Mouse (Mus musculus) heart, embryonic 14.5 days (tissue): ENCODE data around the gene Krt31. TPM values are rescaled to one million over a fixed set of nuclear protein-coding genes. Genes with fewer than 3 reads are reported as not detected.

Source experiments
- ATAC-seq: fragments of 200-750 bp; cut with Nextera tagmentation; 2 replicates; pipeline ENCODE4 v1.8.0; 2017; ENCODE audit warnings: low read depth, moderate TSS enrichment; ENCODE audit not compliant: insufficient number of reproducible peaks, insufficient read depth, low FRiP score
- H3K27ac ChIP-seq, 2 experiments: fragments of 200-500 bp in 1 of 2; fragments of 300-500 bp in 1 of 2; sonication (generic) in 1 of 2; replicated peaks in 1 of 2; 2 replicates each; pipeline ENCODE4 v1.5.1; 2012 to 2014; ENCODE audit warnings: low read depth in 2 of 2, low read length in 2 of 2, control low read depth in 1 of 2, mild to moderate bottlenecking in 1 of 2, mixed read lengths in 1 of 2; ENCODE audit not compliant: control insufficient read depth in 1 of 2, insufficient read depth in 1 of 2
- H3K27me3 ChIP-seq: fragments of 300-500 bp; sonication (generic); 2 replicates; pipeline ENCODE4 v1.6.1; 2014; ENCODE audit warnings: mild to moderate bottlenecking, low read length, control low read depth; ENCODE audit not compliant: control insufficient read depth, insufficient read depth
- H3K36me3 ChIP-seq: fragments of 300-500 bp; sonication (generic); 2 replicates; pipeline ENCODE4 v1.6.1; 2014; ENCODE audit warnings: mild to moderate bottlenecking, control low read depth, low read length, mixed read lengths; ENCODE audit not compliant: control insufficient read depth, insufficient read depth
- H3K4me1 ChIP-seq, 2 experiments: fragments of 200-500 bp in 1 of 2; fragments of 300-500 bp in 1 of 2; sonication (generic) in 1 of 2; 2 replicates each; pipeline ENCODE4 v1.6.1; 2012 to 2014; ENCODE audit warnings: low read length in 2 of 2, control low read depth in 1 of 2, mixed read lengths in 1 of 2; ENCODE audit not compliant: control insufficient read depth in 2 of 2, insufficient read depth in 2 of 2
- H3K4me2 ChIP-seq: fragments of 300-500 bp; sonication (generic); 2 replicates; pipeline ENCODE4 v1.6.1; 2014; ENCODE audit warnings: mild to moderate bottlenecking, low read length
- H3K4me3 ChIP-seq, 2 experiments: fragments of 200-500 bp in 1 of 2; fragments of 300-500 bp in 1 of 2; sonication (generic) in 1 of 2; 2 replicates each; pipeline ENCODE4 v1.5.1; 2012 to 2014; ENCODE audit warnings: low read length in 2 of 2, mild to moderate bottlenecking in 2 of 2, control low read depth in 1 of 2, low read depth in 1 of 2, moderate library complexity in 1 of 2; ENCODE audit not compliant: control insufficient read depth in 1 of 2, insufficient read depth in 1 of 2
- H3K9ac ChIP-seq: fragments of 300-500 bp; sonication (generic); 2 replicates; pipeline ENCODE4 v1.6.1; 2014; ENCODE audit warnings: mild to moderate bottlenecking, low read length
- H3K9me3 ChIP-seq: fragments of 300-500 bp; sonication (generic); 2 replicates; pipeline ENCODE4 v1.6.1; 2016; ENCODE audit warnings: low read length, control low read depth; ENCODE audit not compliant: control insufficient read depth
- WGBS: fragments of 180-500 bp; shearing (Covaris S2); extraction: QIAGEN DNeasy Blood & Tissue Kit; methylation state at CpG from one replicate; pipeline ENCODE4 v1.1.7; 2014; 5-methylcytosine and 5-hydroxymethylcytosine counted together
- polyA plus RNA-seq: library from polyadenylated mRNA; unstranded; fragments of >200 nt; fragmentation: Nextera tagmentation; extraction: Ambion mirVana; gene quantifications from 2 replicates; pipeline ENCODE4 v1.2.1, GENCODE M21; 2014

The Krt31 gene
- not detected in 2 replicates for polyA plus RNA-seq

DNA sequence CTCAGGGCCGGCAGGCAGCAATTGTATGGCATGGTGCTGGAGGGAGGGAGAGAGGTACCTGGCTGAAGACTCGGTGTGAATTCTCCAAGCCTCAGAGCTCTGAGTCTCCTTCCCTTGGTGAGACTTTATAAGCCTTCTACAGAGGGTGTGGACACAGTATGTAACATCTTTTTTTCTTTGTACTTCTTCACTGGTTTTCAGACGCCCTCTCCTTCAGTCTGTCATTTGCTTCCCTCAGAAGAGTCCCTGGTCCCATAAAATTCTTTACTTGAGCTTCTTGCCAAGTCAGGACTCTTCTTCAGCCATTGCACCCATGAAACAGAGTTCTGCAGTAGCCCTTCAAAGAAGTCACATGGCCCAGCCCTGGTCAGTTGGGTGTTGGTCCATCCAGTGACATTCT, at the start of gene Krt31:
Krt31 (minus strand) TSS at position 101 of the 400 bp plus-strand sequence.
- ATAC-seq = no peak
- Histone ChIP-seq H3K9ac (no peak within 1 kb of the TSS), H3K36me3 (no peaks in the 10 kb centered on the region), H3K9me3 (no peaks in the 10 kb centered on the region), H3K4me2 (no peak within 1 kb of the TSS), H3K4me1 (peaks cover 6 to 8% of the 10 kb centered on the region in 2 experiments; a peak in 2 of 4 replicates), H3K27ac (no peak within 1 kb of the TSS), H3K27me3 (no peaks in the 10 kb centered on the region), H3K4me3 (no peak within 1 kb of the TSS)
- whole genome bisulfite sequencing = 77% methylated on average over 3 of the region's 3 CpGs

DNA sequence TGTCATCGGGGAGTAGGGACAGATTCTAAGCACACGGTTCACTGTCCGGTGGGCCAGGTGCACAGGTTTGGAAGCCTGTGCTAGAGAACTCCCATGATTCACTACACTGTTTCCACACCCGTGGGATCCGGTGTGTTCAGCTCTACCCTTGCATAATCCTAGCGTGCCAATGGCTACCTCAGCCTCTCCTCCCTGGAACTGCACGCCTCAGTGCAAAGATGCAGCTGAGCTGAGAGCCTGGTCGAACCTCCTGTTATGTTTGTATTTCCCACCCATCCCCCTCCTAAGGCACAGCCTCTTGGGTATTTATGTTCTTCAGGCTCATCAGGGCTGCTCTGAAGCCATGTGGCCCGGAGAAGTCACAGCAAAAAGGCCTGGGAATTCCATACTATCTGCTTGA, 47.5 kb upstream of the Krt31 start:
- Histone ChIP-seq H3K27ac (no peak overlapping the region), H3K27me3 (no peaks in the 10 kb centered on the region), H3K4me2 (no peak overlapping the region), H3K9me3 (no peaks in the 10 kb centered on the region), H3K9ac (no peak overlapping the region), H3K4me1 (no peaks in the 10 kb centered on the region), H3K36me3 (no peaks in the 10 kb centered on the region), H3K4me3 (no peak overlapping the region)
- WGBS = 67% methylated on average over 9 of the region's 9 CpGs
- 0 out of 2 replicates have a peak, but pooled peaks have one; percentile 36 for ATAC-seq

DNA sequence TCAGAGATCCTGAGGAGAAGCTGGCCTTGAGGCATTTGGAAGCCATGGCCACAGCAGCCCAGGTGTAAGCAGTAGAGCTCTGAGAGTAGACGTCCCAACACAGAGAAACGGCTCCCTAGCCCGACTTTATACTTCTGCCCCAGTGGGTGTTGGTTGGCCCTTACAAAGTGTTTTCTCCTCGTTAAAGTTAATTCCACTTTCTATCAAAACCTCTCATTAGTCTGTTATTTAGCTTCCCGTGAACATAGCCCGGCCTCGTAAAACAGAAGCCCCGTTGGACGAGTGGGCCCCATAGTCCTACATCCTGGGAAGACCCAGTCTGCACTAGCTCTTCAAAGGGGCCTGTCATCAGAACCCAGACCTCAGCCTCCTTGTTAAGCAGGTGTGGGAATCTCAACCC, 45.8 kb upstream of the Krt31 start, which contains the start of gene Krt35:
Krt35 (minus strand) TSS at position 101 of the 400 bp plus-strand sequence.
- Histone ChIP-seq H3K27ac (no peak within 1 kb of the TSS), H3K4me2 (no peak within 1 kb of the TSS), H3K4me3 (no peak within 1 kb of the TSS), H3K9me3 (no peaks in the 10 kb centered on the region), H3K36me3 (no peaks in the 10 kb centered on the region), H3K4me1 (no peaks in the 10 kb centered on the region), H3K9ac (no peak within 1 kb of the TSS), H3K27me3 (no peaks in the 10 kb centered on the region)
- 83% methylated on average over 9 of the region's 9 CpGs for WGBS
- ATAC-seq = no peak

DNA sequence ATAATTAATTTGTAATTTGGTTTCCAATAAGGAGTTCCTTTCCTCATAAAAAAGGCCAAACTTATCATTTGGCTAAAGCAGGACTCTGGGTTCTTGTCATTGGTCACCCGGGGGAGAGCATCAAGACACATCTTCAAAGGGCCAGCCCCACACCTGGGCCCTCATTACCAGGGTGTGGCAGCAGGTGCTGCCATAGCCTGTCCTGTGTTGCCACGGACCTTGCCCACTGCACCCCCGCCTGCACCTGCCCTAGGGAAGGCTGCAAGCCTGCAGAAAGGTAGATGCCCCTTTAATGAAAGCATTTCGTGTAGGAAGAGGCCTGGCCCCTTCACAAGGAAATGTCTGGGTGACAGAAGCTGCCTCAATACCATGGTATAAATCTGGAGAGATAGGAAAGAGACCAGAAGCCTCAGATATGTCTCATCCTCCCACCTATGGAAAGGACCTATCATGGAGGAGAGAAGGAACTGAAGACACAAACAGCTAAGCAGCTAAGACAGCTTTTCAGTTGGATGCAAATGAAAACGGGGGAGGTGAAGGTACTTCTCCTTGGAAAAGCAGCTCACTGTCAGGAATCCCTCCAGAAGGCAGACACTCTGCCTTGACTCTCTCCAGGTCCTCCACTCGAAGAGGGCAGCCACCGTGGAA, 38.2 kb upstream of the Krt31 start:
- Histone ChIP-seq H3K9me3 (no peaks in the 10 kb centered on the region), H3K27ac (no peak overlapping the region), H3K9ac (no peak overlapping the region), H3K4me1 (no peaks in the 10 kb centered on the region), H3K4me2 (no peak overlapping the region), H3K27me3 (no peaks in the 10 kb centered on the region), H3K4me3 (no peak overlapping the region), H3K36me3 (no peaks in the 10 kb centered on the region)
- no peak for ATAC-seq
- WGBS = 56% methylated on average over 7 of the region's 7 CpGs

DNA sequence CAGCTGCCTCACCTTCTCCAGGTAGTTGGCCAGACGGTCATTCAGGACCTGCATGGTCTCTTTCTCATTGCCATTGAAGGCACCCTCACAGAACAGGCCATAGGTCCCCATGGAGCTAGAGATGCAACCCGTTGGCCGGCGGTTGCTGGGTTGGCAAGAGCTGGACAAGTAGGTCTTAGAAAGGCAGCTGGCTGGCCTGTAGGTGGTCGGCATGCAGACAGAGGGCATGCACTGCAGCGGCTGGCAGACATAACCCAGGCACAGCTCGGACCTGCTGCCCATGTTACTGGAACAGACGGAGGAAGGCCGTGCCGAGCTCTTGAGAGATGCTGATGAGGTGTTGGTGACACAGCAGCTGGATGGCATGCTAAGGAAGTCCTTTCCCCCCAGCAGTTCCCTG, 37.5 kb upstream of the Krt31 start, which contains the start of gene Krt32:
Krt32 (minus strand) TSS at position 366 of the 400 bp plus-strand sequence.
- WGBS = 85% methylated on average over 10 of the region's 10 CpGs
- H3K36me3 ChIP-seq = no peaks in the 10 kb centered on the region
- no peak within 1 kb of the TSS for H3K27ac ChIP-seq
- H3K4me2 ChIP-seq = no peak within 1 kb of the TSS
- H3K9me3 ChIP-seq = no peaks in the 10 kb centered on the region
- no peaks in the 10 kb centered on the region for H3K4me1 ChIP-seq
- H3K4me3 ChIP-seq = no peak within 1 kb of the TSS
- H3K27me3 ChIP-seq = no peaks in the 10 kb centered on the region
- no peak for ATAC-seq
- no peak within 1 kb of the TSS for H3K9ac ChIP-seq

DNA sequence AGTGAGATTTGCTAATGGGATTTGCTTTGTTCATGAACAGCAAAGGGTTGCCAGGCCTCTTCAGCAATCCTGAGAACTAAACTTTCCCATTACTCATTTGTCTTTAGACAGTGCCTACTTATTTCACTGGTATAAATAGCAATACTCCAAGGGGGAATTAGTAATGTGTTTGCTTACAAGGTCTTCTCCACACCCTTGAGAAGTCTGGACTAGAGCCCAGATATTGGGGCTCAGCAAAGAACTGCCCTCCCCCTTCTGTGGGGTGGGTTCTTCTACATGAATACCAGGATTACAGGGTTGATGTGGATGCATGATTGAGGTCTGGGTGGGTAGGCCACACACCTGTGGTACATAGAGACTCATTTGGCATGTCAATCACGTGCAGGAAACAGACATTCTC, 23.5 kb upstream of the Krt31 start:
- no peaks in the 10 kb centered on the region for H3K27me3 ChIP-seq
- no peaks in the 10 kb centered on the region for H3K4me1 ChIP-seq
- H3K9me3 ChIP-seq = no peaks in the 10 kb centered on the region
- no peaks in the 10 kb centered on the region for H3K36me3 ChIP-seq
- no peak overlapping the region for H3K27ac ChIP-seq
- ATAC-seq = no peak
- 50% methylated on average over 1 of the region's 1 CpGs for WGBS
- H3K9ac ChIP-seq = no peak overlapping the region
- H3K4me2 ChIP-seq = no peak overlapping the region
- H3K4me3 ChIP-seq = no peak overlapping the region

DNA sequence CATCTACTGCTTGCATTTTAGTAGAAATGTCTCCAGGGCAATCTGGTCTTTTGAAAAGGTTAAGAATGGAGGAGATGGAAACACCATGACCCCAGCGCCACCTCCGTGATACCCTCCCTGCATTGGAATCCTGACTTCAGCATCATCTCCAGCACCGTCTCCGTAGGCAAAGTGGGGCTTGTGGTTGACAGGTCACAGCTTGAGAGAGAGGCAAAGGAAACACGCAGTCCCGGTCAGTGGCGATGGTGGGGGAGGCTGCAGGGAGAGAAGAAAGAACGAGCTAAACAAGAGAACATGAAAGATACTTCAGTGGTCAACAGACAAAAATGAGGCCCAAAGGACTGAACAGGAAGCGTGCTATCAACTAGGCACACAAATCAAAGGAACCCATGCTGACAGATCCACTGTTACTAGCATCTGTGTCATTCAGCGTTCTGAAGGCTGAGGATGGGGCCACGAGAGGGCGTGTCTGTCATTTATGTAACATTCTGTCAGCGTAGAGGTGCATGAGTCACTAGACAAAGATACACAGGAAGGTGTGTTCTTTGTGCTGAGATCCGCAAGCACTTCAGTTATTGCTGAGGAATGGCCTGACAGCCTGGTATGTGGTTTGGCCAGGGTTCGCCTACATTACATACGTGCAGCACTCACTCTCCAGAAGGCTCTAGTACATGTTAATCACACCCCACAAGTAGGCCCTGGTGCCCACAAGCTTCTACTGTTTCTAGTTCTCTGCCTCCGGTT, 17.1 kb upstream of the Krt31 start:
- WGBS = 61% methylated on average over 17 of the region's 17 CpGs
- H3K27me3 ChIP-seq = no peaks in the 10 kb centered on the region
- ATAC-seq = no peak
- H3K4me2 ChIP-seq = no peak overlapping the region
- H3K36me3 ChIP-seq = no peaks in the 10 kb centered on the region
- peaks cover 15 to 19% of the 10 kb centered on the region in 2 experiments; a peak in 3 of 4 replicates for H3K4me1 ChIP-seq
- no peak overlapping the region for H3K4me3 ChIP-seq
- H3K9ac ChIP-seq = no peak overlapping the region
- no peaks in the 10 kb centered on the region for H3K9me3 ChIP-seq
- 0 out of 4 replicates have a peak overlapping the region, but pooled peaks of 1 of the 2 experiments have one; percentile 44 for H3K27ac ChIP-seq
